Mouse (Mus musculus) small intestine, adult 2 months (tissue): ENCODE data around the gene Gm17364.

Experiments used
- CTCF ChIP-seq: fragments of 200-500 bp; IDR thresholded peaks from 2 replicates; pipeline ENCODE4 v1.5.1; 2012; ENCODE audit warnings: low read depth, mild to moderate bottlenecking, control low read depth, inconsistent platforms, low read length, moderate library complexity, mixed read lengths; ENCODE audit not compliant: insufficient replicate concordance, insufficient read length; ENCODE audit errors: extremely low read depth
- POLR2A ChIP-seq: fragments of 200-500 bp; IDR thresholded peaks from 2 replicates; pipeline ENCODE4 v1.6.1; 2012; ENCODE audit warnings: low read depth, mild to moderate bottlenecking, control low read depth, inconsistent platforms, low read length, moderate library complexity

GRCm38 (mm10) chr13:41285448-41285847 is 11.7 kb upstream of the Gm17364 start:
- TF ChIP-seq CTCF (no peak), POLR2A (no peak)
